Mouse (Mus musculus): ENCODE results near the gene Fbxo30. TPM values are rescaled to one million over a fixed set of nuclear protein-coding genes. Genes with fewer than 3 reads are reported as not detected.
"Not testable (repeated sequence)": the region's sequence is repeated elsewhere in the genome, so short reads cannot be mapped to it uniquely, and the experiment has no call there.

The Fbxo30 gene
- 19.2 and 20.1 TPM in 2 replicates for polyA plus RNA-seq (2015; fragmentation: Nextera tagmentation; extraction: Ambion mirVana)

DNA sequence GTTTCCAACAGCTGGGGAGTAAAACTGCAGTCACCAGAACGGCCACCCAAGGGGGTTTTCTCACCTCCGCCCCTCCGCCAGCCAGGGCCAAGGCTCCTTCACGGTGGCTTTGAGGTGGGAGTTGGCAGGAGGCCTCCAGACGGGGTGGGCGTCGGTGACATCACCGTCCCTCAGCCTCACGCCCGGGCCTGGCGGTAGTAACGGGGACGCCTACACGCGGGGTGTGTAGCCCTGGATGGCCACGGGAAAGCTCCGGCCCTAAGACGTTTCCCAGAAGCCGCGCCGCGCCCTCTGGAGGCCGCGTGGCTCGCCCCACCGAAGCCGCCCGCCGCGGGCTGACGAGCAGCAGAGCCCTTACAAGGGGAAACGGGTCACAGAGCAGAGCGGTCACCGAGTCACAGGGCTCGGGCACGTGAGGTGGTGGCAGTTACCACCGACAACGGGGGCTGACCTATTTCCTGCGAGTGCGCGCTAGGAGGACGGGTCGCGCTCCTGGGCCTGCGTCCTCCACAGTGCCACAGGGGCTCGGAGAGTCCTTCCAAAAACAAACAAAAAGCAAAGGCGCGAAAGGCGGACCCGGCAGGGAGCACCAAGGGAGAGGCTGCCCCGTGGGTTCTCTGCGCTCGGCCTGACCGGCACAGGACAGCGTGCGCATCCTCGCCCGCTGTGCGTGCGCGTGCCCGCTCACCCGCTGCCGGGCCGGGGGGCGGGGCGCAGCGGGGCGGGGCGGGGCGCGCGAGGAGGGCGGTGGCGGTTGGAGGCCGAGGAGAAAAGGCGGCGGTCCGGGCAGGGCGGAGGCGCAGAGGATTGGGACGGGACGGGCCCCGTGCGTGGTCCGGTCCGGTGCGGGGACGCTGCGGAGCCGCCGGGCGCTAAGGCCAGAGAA, at the start of gene Fbxo30:
Fbxo30 (plus strand) TSS at position 753 of the 886 bp plus-strand sequence.
- peak within 1 kb of the TSS; percentile 95 for H3K9ac ChIP-seq (ENCODE audit: low read depth, low read length)
- H3K4me3 ChIP-seq (ENCODE audit: low read depth, low read length), result peak within 1 kb of the TSS; percentile 95
- H3K9me3 ChIP-seq (replicated peaks; ENCODE audit: control insufficient read depth, low read length, poor library complexity, severe bottlenecking), result no peaks in the 10 kb centered on the region
- peaks cover 13% of the 10 kb centered on the region for H3K4me1 ChIP-seq (ENCODE audit: control insufficient read depth, insufficient read depth, low read length)
- WGBS, result under 1% methylated on average over 67 of the region's 93 CpGs
- peak within 1 kb of the TSS; percentile 91 for H3K4me2 ChIP-seq (ENCODE audit: low read length)
- peak; percentile 96 for ATAC-seq
- H3K27ac ChIP-seq (ENCODE audit: low read length), result peak within 1 kb of the TSS; percentile 97
- H3K36me3 ChIP-seq (ENCODE audit: control insufficient read depth, insufficient read depth, low read length), result no peaks in the 10 kb centered on the region
- H3K27me3 ChIP-seq (ENCODE audit: control insufficient read depth, insufficient read depth, low read depth, low read length), result no peaks in the 10 kb centered on the region

DNA sequence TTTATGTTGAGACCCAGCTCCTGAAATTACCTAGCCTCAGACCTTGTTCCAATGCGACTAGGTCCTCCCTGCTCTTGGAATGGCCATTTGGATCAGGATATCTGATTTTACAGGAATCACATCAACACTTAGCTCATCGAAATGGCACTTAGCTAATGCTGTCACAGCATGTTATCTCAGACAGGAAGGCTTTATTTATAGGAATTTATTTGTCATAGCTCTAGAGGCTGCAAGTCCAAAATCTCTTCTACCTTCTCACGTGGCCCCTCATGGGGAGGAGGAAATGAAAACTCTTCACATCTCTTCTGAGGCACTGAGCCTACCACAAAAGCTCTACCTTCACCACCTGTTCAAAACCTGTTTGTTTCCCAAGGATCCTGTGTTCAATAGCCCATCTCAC, 47.9 kb upstream of the Fbxo30 start:
- Histone ChIP-seq H3K4me2 (ENCODE audit: low read length) (no peak overlapping the region), H3K9ac (ENCODE audit: low read depth, low read length) (no peak overlapping the region), H3K27ac (ENCODE audit: low read length) (no peak overlapping the region), H3K9me3 (replicated peaks; ENCODE audit: control insufficient read depth, low read length, poor library complexity, severe bottlenecking) (no peaks in the 10 kb centered on the region), H3K36me3 (ENCODE audit: control insufficient read depth, insufficient read depth, low read length) (no peaks in the 10 kb centered on the region), H3K4me1 (ENCODE audit: control insufficient read depth, insufficient read depth, low read length) (no peaks in the 10 kb centered on the region), H3K4me3 (ENCODE audit: low read depth, low read length) (no peak overlapping the region), H3K27me3 (ENCODE audit: control insufficient read depth, insufficient read depth, low read depth, low read length) (no peaks in the 10 kb centered on the region)
- WGBS, result 78% methylated on average over 3 of the region's 3 CpGs
- ATAC-seq, result no peak

GRCm38 (mm10) chr10:11242988-11243387, 38.1 kb upstream of the Fbxo30 start:
- WGBS, result 50% methylated on average over 3 of the region's 3 CpGs
- H3K27ac ChIP-seq (ENCODE audit: low read length); H3K36me3 ChIP-seq (ENCODE audit: control insufficient read depth, insufficient read depth, low read length); H3K4me1 ChIP-seq (ENCODE audit: control insufficient read depth, insufficient read depth, low read length); H3K4me2 ChIP-seq (ENCODE audit: low read length); H3K4me3 ChIP-seq (ENCODE audit: low read depth, low read length); H3K9me3 ChIP-seq (replicated peaks; ENCODE audit: control insufficient read depth, low read length, poor library complexity, severe bottlenecking); H3K9ac ChIP-seq (ENCODE audit: low read depth, low read length); H3K27me3 ChIP-seq (ENCODE audit: control insufficient read depth, insufficient read depth, low read depth, low read length); ATAC-seq: not testable (repeated sequence)

GRCm38 (mm10) chr10:11248210-11248609, 32.9 kb upstream of the Fbxo30 start:
- WGBS, result 87% methylated on average over 3 of the region's 3 CpGs
- H3K4me1 ChIP-seq (ENCODE audit: control insufficient read depth, insufficient read depth, low read length), result no peaks in the 10 kb centered on the region
- no peak for ATAC-seq
- H3K9me3 ChIP-seq (replicated peaks; ENCODE audit: control insufficient read depth, low read length, poor library complexity, severe bottlenecking), result no peaks in the 10 kb centered on the region
- H3K27ac ChIP-seq (ENCODE audit: low read length), result no peak overlapping the region
- H3K4me2 ChIP-seq (ENCODE audit: low read length), result no peak overlapping the region
- H3K27me3 ChIP-seq (ENCODE audit: control insufficient read depth, insufficient read depth, low read depth, low read length), result no peaks in the 10 kb centered on the region
- H3K4me3 ChIP-seq (ENCODE audit: low read depth, low read length), result no peak overlapping the region
- H3K9ac ChIP-seq (ENCODE audit: low read depth, low read length), result no peak overlapping the region
- no peaks in the 10 kb centered on the region for H3K36me3 ChIP-seq (ENCODE audit: control insufficient read depth, insufficient read depth, low read length)

DNA sequence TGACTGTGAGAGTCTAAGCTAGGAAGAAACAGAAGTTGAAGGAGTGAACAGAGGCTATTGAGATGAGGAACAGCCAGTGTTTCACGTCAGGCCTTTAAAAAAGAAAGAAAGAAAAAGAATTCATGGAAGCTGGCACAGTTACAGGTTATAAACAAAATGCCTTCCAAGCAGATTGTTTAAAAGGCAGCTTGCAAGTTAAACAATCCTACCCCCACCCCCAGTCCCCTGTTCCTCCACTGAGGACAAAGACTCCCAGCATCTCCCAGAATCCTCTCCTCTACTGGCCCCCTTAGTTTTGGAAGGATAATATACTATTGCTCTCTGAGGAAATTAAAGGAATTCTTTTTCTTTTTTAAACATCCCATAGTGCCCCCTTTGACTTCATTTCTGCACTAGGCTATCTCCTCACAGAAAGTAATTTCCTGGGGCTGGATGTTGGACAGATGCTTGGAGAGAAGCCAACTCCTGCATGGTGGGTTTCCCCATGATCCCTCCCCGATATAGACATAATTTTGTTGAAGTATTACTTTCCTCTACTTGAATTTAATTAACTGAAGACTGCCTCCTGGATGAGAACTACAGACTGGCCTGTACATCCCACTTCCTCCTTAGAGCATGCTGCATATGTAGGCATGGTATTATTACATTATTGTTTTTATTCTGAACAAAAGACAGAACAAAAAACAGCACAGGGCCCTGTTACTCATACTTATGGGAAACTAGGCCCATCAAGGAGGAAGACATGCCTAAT, 30.7 kb upstream of the Fbxo30 start:
- H3K9ac ChIP-seq (ENCODE audit: low read depth, low read length), result no peak overlapping the region
- no peak overlapping the region for H3K4me2 ChIP-seq (ENCODE audit: low read length)
- H3K27ac ChIP-seq (ENCODE audit: low read length), result no peak overlapping the region
- WGBS, result 54% methylated on average over 2 of the region's 2 CpGs
- H3K36me3 ChIP-seq (ENCODE audit: control insufficient read depth, insufficient read depth, low read length), result no peaks in the 10 kb centered on the region
- no peaks in the 10 kb centered on the region for H3K4me1 ChIP-seq (ENCODE audit: control insufficient read depth, insufficient read depth, low read length)
- no peaks in the 10 kb centered on the region for H3K27me3 ChIP-seq (ENCODE audit: control insufficient read depth, insufficient read depth, low read depth, low read length)
- no peak overlapping the region for H3K4me3 ChIP-seq (ENCODE audit: low read depth, low read length)
- H3K9me3 ChIP-seq (replicated peaks; ENCODE audit: control insufficient read depth, low read length, poor library complexity, severe bottlenecking), result no peaks in the 10 kb centered on the region
- no peak for ATAC-seq

GRCm38 (mm10) chr10:11253581-11253980, 27.5 kb upstream of the Fbxo30 start:
- not testable (repeated sequence) for H3K9me3 ChIP-seq (replicated peaks; ENCODE audit: control insufficient read depth, low read length, poor library complexity, severe bottlenecking); H3K4me1 ChIP-seq (ENCODE audit: control insufficient read depth, insufficient read depth, low read length); H3K9ac ChIP-seq (ENCODE audit: low read depth, low read length); H3K27me3 ChIP-seq (ENCODE audit: control insufficient read depth, insufficient read depth, low read depth, low read length); H3K4me2 ChIP-seq (ENCODE audit: low read length); H3K4me3 ChIP-seq (ENCODE audit: low read depth, low read length); H3K27ac ChIP-seq (ENCODE audit: low read length); ATAC-seq; H3K36me3 ChIP-seq (ENCODE audit: control insufficient read depth, insufficient read depth, low read length)
- WGBS, result 94% methylated on average over 4 of the region's 4 CpGs

DNA sequence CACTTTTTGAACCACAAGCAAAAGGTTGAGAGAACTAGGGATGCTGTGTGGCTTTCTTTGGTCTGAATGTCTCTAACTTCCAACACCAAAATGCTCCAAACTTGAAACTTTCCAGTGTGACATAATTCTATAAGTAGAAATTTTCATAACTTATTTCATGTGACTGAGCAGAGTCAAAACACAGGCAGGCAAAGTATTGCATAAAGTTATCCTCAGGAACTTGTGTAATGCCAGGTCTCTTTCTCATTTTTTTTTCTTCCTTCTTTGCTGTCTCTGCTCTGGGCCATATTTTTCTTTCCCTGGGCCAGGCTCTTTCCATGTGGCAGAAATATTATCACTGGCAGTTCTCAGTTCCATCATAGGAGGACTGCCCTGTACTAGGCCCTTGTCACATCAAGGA, 21.0 kb upstream of the Fbxo30 start:
- Histone ChIP-seq H3K9me3 (replicated peaks; ENCODE audit: control insufficient read depth, low read length, poor library complexity, severe bottlenecking) (no peaks in the 10 kb centered on the region), H3K4me2 (ENCODE audit: low read length) (no peak overlapping the region), H3K27ac (ENCODE audit: low read length) (no peak overlapping the region), H3K9ac (ENCODE audit: low read depth, low read length) (no peak overlapping the region), H3K4me3 (ENCODE audit: low read depth, low read length) (no peak overlapping the region), H3K27me3 (ENCODE audit: control insufficient read depth, insufficient read depth, low read depth, low read length) (no peaks in the 10 kb centered on the region), H3K4me1 (ENCODE audit: control insufficient read depth, insufficient read depth, low read length) (no peaks in the 10 kb centered on the region), H3K36me3 (ENCODE audit: control insufficient read depth, insufficient read depth, low read length) (no peaks in the 10 kb centered on the region)
- ATAC-seq, result no peak

GRCm38 (mm10) chr10:11262292-11262691, 18.8 kb upstream of the Fbxo30 start:
- H3K9ac ChIP-seq (ENCODE audit: low read depth, low read length); H3K27ac ChIP-seq (ENCODE audit: low read length); H3K27me3 ChIP-seq (ENCODE audit: control insufficient read depth, insufficient read depth, low read depth, low read length); ATAC-seq; H3K36me3 ChIP-seq (ENCODE audit: control insufficient read depth, insufficient read depth, low read length); H3K4me2 ChIP-seq (ENCODE audit: low read length); H3K4me1 ChIP-seq (ENCODE audit: control insufficient read depth, insufficient read depth, low read length); H3K4me3 ChIP-seq (ENCODE audit: low read depth, low read length); H3K9me3 ChIP-seq (replicated peaks; ENCODE audit: control insufficient read depth, low read length, poor library complexity, severe bottlenecking): not testable (repeated sequence)
- WGBS, result 77% methylated on average over 2 of the region's 2 CpGs

DNA sequence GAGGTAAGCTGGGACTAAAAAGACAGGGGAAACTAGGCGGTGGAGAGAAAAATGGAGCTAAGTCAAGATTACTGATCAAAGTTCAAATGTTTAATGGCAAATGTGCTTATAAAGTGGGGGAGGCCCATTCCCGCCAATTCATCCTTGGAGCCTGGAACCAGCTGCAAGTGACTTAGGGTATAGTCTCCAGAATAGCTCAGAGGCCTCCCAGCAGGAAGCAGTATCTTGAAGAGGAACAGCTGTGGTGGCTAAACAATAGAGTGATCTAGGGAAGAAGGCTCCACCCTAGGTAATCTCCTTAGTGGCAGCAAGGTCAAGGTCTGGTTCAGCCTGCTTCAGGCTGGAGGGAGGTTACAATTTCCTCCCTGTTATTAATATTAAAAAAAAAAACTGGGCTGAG, 17.3 kb upstream of the Fbxo30 start:
- ATAC-seq; H3K4me2 ChIP-seq (ENCODE audit: low read length); H3K4me1 ChIP-seq (ENCODE audit: control insufficient read depth, insufficient read depth, low read length); H3K9ac ChIP-seq (ENCODE audit: low read depth, low read length); H3K9me3 ChIP-seq (replicated peaks; ENCODE audit: control insufficient read depth, low read length, poor library complexity, severe bottlenecking); H3K27ac ChIP-seq (ENCODE audit: low read length); H3K36me3 ChIP-seq (ENCODE audit: control insufficient read depth, insufficient read depth, low read length); H3K4me3 ChIP-seq (ENCODE audit: low read depth, low read length); H3K27me3 ChIP-seq (ENCODE audit: control insufficient read depth, insufficient read depth, low read depth, low read length): not testable (repeated sequence)
- WGBS, result 71% methylated on average over 2 of the region's 2 CpGs
